Mouse (Mus musculus) central nervous system, embryonic 11.5 days (tissue): ENCODE data around the gene Tmeff2. TPM values are rescaled to one million over a fixed set of nuclear protein-coding genes. Genes with fewer than 3 reads are reported as not detected.

ENCODE experiments used
- polyA plus RNA-seq: library from polyadenylated mRNA; depleted of rRNA; stranded (reverse); fragments of >200 nt; gene quantifications from 2 replicates; pipeline ENCODE4 v1.2.3, GENCODE M21; 2012; rRNA removed

Tmeff2 gene
- polyA plus RNA-seq = 4.4 and 7.9 TPM in 2 replicates

GRCm38 (mm10) chr1:50900386-50900785, at the start of gene Tmeff2:
Gene Tmeff2, plus strand, starts transcription at chr1:50900647.

